Mouse (Mus musculus) limb, embryonic 13.5 days (tissue): ENCODE data around the gene Krtap4-8. TPM values are rescaled to one million over a fixed set of nuclear protein-coding genes. Genes with fewer than 3 reads are reported as not detected.
"Not testable (repeated sequence)": the region's sequence is repeated elsewhere in the genome, so short reads cannot be mapped to it uniquely, and the experiment has no call there.

Experiments used
- ATAC-seq: fragments of 200-750 bp; cut with Nextera tagmentation; 2 replicates; pipeline ENCODE4 v1.8.0; 2017; ENCODE audit warnings: low read depth, moderate number of reproducible peaks, moderate TSS enrichment; ENCODE audit not compliant: low FRiP score
- H3K27ac ChIP-seq: fragments of 300-500 bp; sonication (generic); 2 replicates; pipeline ENCODE4 v1.5.1; 2015; ENCODE audit warnings: inconsistent platforms, mild to moderate bottlenecking, moderate library complexity
- H3K27me3 ChIP-seq: fragments of 300-500 bp; sonication (generic); 2 replicates; pipeline ENCODE4 v1.6.1; 2015; ENCODE audit warnings: mild to moderate bottlenecking, inconsistent platforms
- H3K36me3 ChIP-seq: fragments of 300-500 bp; sonication (generic); 2 replicates; pipeline ENCODE4 v1.6.1; 2015; ENCODE audit warnings: inconsistent platforms, mild to moderate bottlenecking, moderate library complexity
- H3K4me1 ChIP-seq: fragments of 300-500 bp; sonication (generic); 2 replicates; pipeline ENCODE4 v1.6.1; 2015; ENCODE audit warnings: inconsistent platforms
- H3K4me2 ChIP-seq: fragments of 300-500 bp; sonication (generic); replicated peaks from 2 replicates; pipeline ENCODE4 v1.6.1; 2015; ENCODE audit warnings: inconsistent platforms, mild to moderate bottlenecking, moderate library complexity
- H3K4me3 ChIP-seq: fragments of 300-500 bp; sonication (generic); 2 replicates; pipeline ENCODE4 v1.5.1; 2015; ENCODE audit warnings: moderate library complexity, mild to moderate bottlenecking, inconsistent platforms
- H3K9ac ChIP-seq: fragments of 300-500 bp; sonication (generic); 2 replicates; pipeline ENCODE4 v1.6.1; 2015; ENCODE audit warnings: mild to moderate bottlenecking, inconsistent platforms
- H3K9me3 ChIP-seq: fragments of 300-500 bp; sonication (generic); 2 replicates; pipeline ENCODE4 v1.6.1; 2016; ENCODE audit warnings: inconsistent platforms
- WGBS: fragments of 180-500 bp; shearing (Covaris S2); methylation state at CpG from one replicate; pipeline ENCODE4 v1.1.7; 2015; 5-methylcytosine and 5-hydroxymethylcytosine counted together
- polyA plus RNA-seq: library from polyadenylated mRNA; unstranded; fragments of >200 nt; fragmentation: Nextera tagmentation; extraction: Ambion mirVana; gene quantifications from 2 replicates; pipeline ENCODE4 v1.2.1, GENCODE M21; 2015

The Krtap4-8 gene
- polyA plus RNA-seq = not detected in 2 replicates

DNA sequence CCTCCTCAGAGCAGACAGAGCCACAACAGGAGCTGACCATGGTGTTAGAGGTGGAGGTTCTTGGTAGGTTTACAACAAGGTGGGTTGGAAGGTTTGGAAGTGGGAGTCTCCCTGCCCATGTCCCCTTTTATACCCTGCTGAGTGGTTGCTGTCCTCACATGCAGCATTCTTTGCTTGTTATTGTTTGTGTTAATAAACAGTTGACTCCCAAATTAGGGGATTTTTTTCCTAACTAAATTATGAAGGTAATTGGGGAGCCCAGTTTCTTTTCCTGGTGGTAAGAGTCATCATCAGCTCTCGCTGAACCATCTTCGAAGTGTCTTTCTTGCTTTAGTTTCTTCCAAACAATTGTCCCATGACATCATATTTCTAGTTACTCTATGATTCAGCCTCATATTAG lies at the start of gene Krtap4-8:
TSS of gene Krtap4-8 (minus strand) at position 101 of the 400 bp plus-strand sequence.
- Histone ChIP-seq H3K27ac (no peak within 1 kb of the TSS), H3K27me3 (peaks cover 3% of the 10 kb centered on the region; the same call in 1 of the 2 replicates), H3K9ac (no peak within 1 kb of the TSS), H3K4me2 (no peak within 1 kb of the TSS), H3K36me3 (no peaks in the 10 kb centered on the region), H3K4me3 (no peak within 1 kb of the TSS), H3K9me3 (no peaks in the 10 kb centered on the region), H3K4me1 (no peaks in the 10 kb centered on the region)
- 93% methylated on average over 2 of the region's 2 CpGs for WGBS
- ATAC-seq = no peak

DNA sequence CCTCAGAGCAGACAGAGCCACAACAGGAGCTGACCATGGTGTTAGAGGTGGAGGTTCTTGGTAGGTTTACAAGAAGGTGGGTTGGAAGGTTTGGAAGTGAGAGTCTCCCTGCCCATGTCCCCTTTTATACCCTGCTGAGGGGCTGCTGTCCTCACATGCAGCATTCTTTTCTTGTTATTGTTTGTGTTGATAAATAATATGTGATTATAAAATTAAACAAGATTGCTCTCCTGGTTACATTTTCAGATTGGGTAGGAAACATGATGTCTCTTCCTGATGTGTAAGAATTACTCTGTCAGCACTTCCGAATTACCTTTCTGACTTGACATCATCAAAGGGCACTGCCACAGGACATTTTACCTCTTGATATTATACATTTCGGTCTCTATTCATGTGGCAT lies 35.1 kb upstream of the Krtap4-8 start, which contains the start of gene Gm11564:
TSS of gene Gm11564 (minus strand) at position 101 of the 400 bp plus-strand sequence.
- not testable (repeated sequence) for H3K27me3 ChIP-seq, H3K4me2 ChIP-seq, H3K36me3 ChIP-seq, H3K4me1 ChIP-seq, H3K27ac ChIP-seq, H3K9ac ChIP-seq, H3K9me3 ChIP-seq, H3K4me3 ChIP-seq, ATAC-seq
- WGBS = 82% methylated on average over 2 of the region's 2 CpGs

DNA sequence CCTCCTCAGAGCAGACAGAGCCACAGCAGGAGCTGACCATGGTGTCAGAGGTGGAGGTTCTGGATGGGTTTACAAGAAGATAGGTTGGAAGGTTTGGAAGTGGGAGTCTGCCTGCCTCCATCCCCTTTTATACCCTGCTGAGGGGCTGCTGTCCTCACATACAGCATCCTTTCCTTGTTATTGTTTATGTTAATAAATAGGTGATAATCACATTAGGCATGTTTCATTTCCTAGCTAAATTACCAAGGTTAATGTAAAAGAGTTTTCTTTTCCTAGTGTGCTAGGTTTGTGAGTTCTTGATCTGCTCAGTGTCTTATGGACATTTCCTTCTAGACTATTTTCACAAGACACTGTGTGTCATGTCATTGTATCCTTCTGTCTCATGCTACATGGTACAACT lies 29.3 kb upstream of the Krtap4-8 start, which contains the start of gene Krtap4-13:
TSS of gene Krtap4-13 (minus strand) at position 101 of the 400 bp plus-strand sequence.
- not testable (repeated sequence) for H3K36me3 ChIP-seq, ATAC-seq, H3K4me1 ChIP-seq, H3K27me3 ChIP-seq, H3K27ac ChIP-seq, H3K9ac ChIP-seq, H3K9me3 ChIP-seq, H3K4me3 ChIP-seq, H3K4me2 ChIP-seq

DNA sequence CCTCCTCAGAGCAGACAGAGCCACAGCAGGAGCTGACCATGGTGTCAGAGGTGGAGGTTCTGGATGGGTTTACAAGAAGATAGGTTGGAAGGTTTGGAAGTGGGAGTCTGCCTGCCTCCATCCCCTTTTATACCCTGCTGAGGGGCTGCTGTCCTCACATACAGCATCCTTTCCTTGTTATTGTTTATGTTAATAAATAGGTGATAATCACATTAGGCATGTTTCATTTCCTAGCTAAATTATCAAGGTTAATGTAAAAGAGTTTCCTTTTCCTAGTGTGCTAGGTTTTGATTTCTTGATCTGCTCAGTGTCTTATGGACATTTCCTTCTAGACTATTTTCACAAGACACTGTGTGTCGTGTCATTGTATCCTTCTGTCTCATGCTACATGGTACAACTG lies 23.8 kb upstream of the Krtap4-8 start, which contains the start of gene Gm11554:
TSS of gene Gm11554 (minus strand) at position 101 of the 400 bp plus-strand sequence.
- ATAC-seq, H3K9ac ChIP-seq, H3K36me3 ChIP-seq: not testable (repeated sequence)

DNA sequence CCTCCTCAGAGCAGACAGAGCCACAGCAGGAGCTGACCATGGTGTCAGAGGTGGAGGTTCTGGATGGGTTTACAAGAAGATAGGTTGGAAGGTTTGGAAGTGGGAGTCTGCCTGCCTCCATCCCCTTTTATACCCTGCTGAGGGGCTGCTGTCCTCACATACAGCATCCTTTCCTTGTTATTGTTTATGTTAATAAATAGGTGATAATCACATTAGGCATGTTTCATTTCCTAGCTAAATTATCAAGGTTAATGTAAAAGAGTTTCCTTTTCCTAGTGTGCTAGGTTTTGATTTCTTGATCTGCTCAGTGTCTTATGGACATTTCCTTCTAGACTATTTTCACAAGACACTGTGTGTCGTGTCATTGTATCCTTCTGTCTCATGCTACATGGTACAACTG lies 18.3 kb upstream of the Krtap4-8 start, which contains the start of gene Gm11569:
TSS of gene Gm11569 (minus strand) at position 101 of the 400 bp plus-strand sequence.
- H3K27me3 ChIP-seq, H3K9ac ChIP-seq, H3K4me1 ChIP-seq, H3K4me2 ChIP-seq, ATAC-seq, H3K4me3 ChIP-seq, H3K36me3 ChIP-seq, H3K9me3 ChIP-seq, H3K27ac ChIP-seq: not testable (repeated sequence)
- WGBS = no CpG with 5 or more reads among the region's 1 CpGs

More for the DNA sequence above, 23.8 kb upstream of the Krtap4-8 start, which contains the start of gene Gm11554:
- not testable (repeated sequence) for H3K27me3 ChIP-seq, H3K27ac ChIP-seq, H3K4me3 ChIP-seq, H3K4me1 ChIP-seq, H3K9me3 ChIP-seq, H3K4me2 ChIP-seq
- WGBS = no CpG with 5 or more reads among the region's 1 CpGs

DNA sequence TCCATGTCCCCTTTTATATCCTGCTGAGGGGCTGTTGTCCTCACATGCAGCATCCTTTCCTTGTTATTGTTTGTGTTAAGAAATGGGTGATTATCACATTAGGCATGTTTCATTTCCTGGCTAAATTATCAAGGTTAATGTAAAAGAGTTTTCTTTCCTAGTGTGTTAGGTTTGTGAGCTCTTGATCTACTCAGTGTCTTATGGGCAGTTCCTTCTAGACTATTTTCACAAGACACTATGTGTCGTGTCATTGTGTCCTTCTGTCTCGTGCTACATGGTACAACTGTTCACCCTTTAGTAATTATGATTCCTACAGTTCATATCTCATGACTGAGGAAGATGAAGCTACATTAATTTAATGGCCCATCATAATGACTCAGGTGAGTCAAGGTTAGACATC lies 12.9 kb upstream of the Krtap4-8 start, which contains the start of gene Gm11596:
TSS of gene Gm11596 (minus strand) at position 101 of the 400 bp plus-strand sequence.
- Histone ChIP-seq H3K4me1 (no peaks in the 10 kb centered on the region), H3K4me3 (no peak within 1 kb of the TSS), H3K27ac (no peak within 1 kb of the TSS), H3K27me3 (no peaks in the 10 kb centered on the region), H3K4me2 (no peak within 1 kb of the TSS), H3K36me3 (no peaks in the 10 kb centered on the region), H3K9me3 (no peaks in the 10 kb centered on the region), H3K9ac (no peak within 1 kb of the TSS)
- 82% methylated on average over 2 of the region's 2 CpGs for WGBS
- no peak for ATAC-seq

DNA sequence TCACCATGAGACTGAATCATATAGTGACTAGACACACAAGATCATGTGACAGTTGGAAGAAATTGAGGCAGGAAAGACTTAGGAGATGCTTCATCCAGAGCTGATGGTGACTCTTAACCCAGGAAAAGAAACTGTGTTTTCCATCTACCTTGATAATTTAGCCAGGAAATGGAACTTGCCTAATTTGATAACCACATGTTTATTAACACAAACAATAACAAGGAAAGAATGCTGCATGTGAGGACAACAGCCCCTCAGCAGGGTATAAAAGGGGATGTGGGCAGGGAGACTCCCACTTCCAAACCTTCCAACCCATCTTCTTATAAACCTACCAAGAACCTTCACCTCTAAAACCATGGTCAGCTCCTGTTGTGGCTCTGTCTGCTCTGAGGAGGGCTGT lies 4.4 kb upstream of the Krtap4-8 start, which contains the start of gene Krtap4-9:
TSS of gene Krtap4-9 (plus strand) at position 301 of the 400 bp plus-strand sequence.
- not testable (repeated sequence) for ATAC-seq, H3K9me3 ChIP-seq, H3K27ac ChIP-seq

DNA sequence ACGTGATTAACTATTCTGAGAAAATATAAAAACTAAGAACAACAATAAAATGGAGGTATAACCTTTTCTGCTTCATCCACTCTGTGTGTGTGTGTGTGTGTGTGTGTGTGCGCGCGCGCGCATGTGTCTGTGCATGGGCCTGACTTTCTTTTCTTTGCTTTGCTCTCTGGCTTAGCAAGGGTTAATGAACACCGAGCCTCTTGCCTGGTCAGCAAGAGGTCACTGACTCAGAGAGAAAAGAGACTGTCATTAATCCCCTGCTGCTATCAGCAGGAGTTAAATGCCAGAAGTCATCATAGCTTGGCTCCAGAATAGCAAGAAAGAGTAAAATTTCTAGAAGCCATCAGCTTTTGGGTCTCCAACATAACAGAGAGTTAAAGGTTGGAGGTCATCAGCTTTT lies 2.1 kb downstream of the Krtap4-8 start:
- ATAC-seq = no peak
- Histone ChIP-seq H3K4me3 (no peak overlapping the region), H3K27ac (no peak overlapping the region), H3K36me3 (no peaks in the 10 kb centered on the region), H3K4me2 (no peak overlapping the region), H3K27me3 (peaks cover 3% of the 10 kb centered on the region; the same call in 1 of the 2 replicates), H3K9ac (no peak overlapping the region), H3K9me3 (no peaks in the 10 kb centered on the region), H3K4me1 (no peaks in the 10 kb centered on the region)
- 63% methylated on average over 7 of the region's 7 CpGs for WGBS

More for the DNA sequence above, 4.4 kb upstream of the Krtap4-8 start, which contains the start of gene Krtap4-9:
- not testable (repeated sequence) for H3K4me3 ChIP-seq, H3K36me3 ChIP-seq, H3K27me3 ChIP-seq, H3K4me2 ChIP-seq, H3K9ac ChIP-seq, H3K4me1 ChIP-seq

DNA sequence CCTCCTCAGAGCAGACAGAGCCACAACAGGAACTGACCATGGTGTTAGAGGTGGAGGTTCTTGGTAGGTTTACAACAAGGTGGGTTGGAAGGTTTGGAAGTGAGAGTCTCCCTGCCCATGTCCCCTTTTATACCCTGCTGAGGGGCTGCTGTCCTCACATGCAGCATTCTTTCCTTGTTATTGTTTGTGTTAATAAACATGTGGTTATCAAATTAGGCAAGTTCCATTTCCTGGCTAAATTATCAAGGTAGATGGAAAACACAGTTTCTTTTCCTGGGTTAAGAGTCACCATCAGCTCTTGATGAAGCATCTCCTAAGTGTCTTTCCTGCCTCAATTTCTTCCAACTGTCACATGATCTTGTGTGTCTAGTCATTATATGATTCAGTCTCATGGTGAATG lies 7.7 kb downstream of the Krtap4-8 start, which contains the start of gene Gm11595:
TSS of gene Gm11595 (minus strand) at position 101 of the 400 bp plus-strand sequence.
- H3K4me1 ChIP-seq, H3K4me2 ChIP-seq, H3K27ac ChIP-seq, ATAC-seq, H3K27me3 ChIP-seq, H3K9ac ChIP-seq, H3K4me3 ChIP-seq, H3K9me3 ChIP-seq, H3K36me3 ChIP-seq: not testable (repeated sequence)

DNA sequence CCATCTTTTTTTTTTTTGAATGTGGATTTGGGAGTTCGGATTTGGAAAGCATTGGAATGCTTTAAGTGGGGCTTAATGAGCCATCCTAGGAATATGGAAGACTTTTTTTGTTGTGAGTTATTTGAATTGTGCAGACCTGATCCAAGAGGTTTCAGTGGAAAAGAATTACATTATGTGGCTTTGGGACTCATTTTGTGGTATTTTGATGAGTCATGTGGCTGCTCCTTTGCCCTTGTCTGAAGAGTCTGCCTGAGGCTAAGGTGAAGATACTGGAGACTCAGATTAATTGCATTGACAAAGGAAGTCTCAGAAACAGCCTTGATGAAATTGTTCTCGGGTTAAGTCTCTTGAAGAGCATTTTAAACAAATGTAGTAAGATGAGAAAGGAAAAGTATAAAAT lies 12.1 kb downstream of the Krtap4-8 start:
- ATAC-seq = no peak
- Histone ChIP-seq H3K4me2 (no peak overlapping the region), H3K4me1 (no peaks in the 10 kb centered on the region), H3K27ac (no peak overlapping the region), H3K27me3 (no peaks in the 10 kb centered on the region), H3K9me3 (no peaks in the 10 kb centered on the region), H3K9ac (no peak overlapping the region), H3K36me3 (no peaks in the 10 kb centered on the region), H3K4me3 (no peak overlapping the region)
- WGBS = 76% methylated on average over 2 of the region's 2 CpGs

DNA sequence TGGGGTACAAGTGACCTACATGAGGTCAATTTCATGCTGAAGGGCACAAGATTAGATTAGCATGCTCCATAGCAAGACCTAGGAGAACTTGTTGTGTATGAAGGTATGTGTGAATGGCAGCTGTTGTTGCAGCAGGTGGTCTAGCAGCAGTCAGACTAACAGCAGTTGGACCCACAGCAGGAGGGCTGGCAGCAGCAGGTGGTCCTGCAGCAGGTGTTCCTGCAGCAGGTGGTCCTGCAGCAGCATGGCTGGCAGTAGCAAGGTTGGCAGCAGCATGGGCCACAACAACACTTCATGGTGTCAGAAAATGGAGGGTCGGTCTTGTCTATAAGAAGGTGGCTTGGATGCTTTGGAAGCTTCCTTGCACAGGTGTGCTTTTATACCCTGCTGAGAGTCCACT lies 21.6 kb downstream of the Krtap4-8 start:
- WGBS = 88% methylated on average over 1 of the region's 1 CpGs
- Histone ChIP-seq H3K27me3 (no peaks in the 10 kb centered on the region), H3K4me1 (no peaks in the 10 kb centered on the region), H3K27ac (no peak overlapping the region), H3K4me2 (no peak overlapping the region), H3K36me3 (no peaks in the 10 kb centered on the region), H3K4me3 (no peak overlapping the region), H3K9me3 (0 out of 2 replicates have a peak, but pooled peaks cover 7% of the 10 kb centered on the region), H3K9ac (no peak overlapping the region)
- ATAC-seq = no peak

DNA sequence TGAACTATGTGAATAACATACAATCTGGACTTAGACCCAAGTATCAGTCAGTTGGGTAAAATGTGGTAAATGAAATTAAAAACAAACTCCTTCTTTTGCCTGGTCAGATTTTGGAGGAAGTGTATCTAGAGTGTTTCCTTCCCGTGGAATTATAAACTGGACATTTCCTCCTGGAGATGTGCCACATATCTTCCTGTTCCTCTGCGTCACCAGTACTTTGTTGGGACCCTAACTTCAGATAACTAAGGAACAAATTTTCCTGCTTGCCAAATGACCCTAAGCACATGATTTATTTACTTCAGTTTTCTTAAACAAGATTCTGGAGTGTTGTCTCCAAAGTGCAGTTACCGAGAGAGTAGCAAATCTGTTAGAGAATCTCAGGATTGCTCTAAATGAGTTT lies 36.5 kb downstream of the Krtap4-8 start:
- Histone ChIP-seq H3K9me3 (no peaks in the 10 kb centered on the region), H3K9ac (no peak overlapping the region), H3K4me1 (no peaks in the 10 kb centered on the region), H3K4me2 (no peak overlapping the region), H3K4me3 (no peak overlapping the region), H3K27ac (no peak overlapping the region), H3K36me3 (no peaks in the 10 kb centered on the region), H3K27me3 (no peaks in the 10 kb centered on the region)
- 77% methylated on average over 3 of the region's 3 CpGs for WGBS
- ATAC-seq = no peak

DNA sequence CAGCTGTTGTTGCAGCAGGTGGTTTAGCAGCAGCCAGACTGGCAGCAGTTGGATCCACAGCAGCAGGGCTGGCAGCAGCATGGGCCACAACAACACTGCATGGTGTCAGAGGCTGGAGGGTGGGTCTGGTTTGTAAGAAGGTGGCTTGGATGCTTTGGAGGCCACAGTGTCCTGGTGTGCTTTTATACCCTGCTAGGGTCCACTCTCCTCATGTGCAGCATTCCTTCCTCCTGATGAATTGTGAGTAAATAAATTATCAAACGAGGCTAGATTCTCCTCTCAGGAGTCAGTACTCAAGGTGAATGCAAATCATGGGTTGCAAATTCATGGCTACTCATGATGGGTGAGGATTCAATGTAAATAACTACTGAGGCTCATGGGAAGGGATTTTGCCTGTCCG lies 46.3 kb downstream of the Krtap4-8 start, which contains the start of gene Gm14180:
TSS of gene Gm14180 (minus strand) at position 101 of the 400 bp plus-strand sequence.
- no peak within 1 kb of the TSS for H3K27ac ChIP-seq
- ATAC-seq = no peak
- 49% methylated on average over 2 of the region's 2 CpGs for WGBS
- H3K27me3 ChIP-seq = no peaks in the 10 kb centered on the region
- no peak within 1 kb of the TSS for H3K4me2 ChIP-seq
- H3K9ac ChIP-seq = no peak within 1 kb of the TSS
- H3K4me1 ChIP-seq = no peaks in the 10 kb centered on the region
- no peaks in the 10 kb centered on the region for H3K36me3 ChIP-seq
- H3K4me3 ChIP-seq = no peak within 1 kb of the TSS
- no peaks in the 10 kb centered on the region for H3K9me3 ChIP-seq
